ENCODE assay signal across 25 mouse cellular contexts in the genomic region with DNA sequence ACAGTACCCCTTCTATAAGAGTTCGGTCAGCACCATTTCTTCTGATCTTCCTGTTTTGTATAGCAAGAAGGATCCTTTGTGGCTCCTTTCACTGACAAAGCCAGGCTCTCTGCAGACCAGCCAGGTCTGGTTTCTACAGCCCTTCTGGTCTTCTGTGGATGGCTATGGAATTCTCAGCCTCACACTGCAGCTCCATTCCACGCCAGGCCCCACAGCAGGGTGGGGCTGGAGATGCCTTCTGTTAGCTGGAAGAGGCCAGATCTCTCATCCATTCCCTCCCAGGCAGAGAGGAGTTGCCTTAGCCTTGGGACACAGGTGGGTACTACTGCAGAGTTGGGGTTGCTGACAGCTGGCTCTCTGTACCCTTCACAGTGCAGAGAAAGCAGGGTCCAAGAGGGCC.
DNase-seq lines count a peak whose midpoint lies in the region; TF ChIP-seq lines count a peak whose summit lies in the region.
"Had no signal": no experiment of that assay in that cellular context is flagged by ENCODE, and none has a peak within 500 bp of the region (broad histone marks: within the 10 kb centered on the region; RNA-seq: fewer than 3 reads in every experiment).

No protein-coding gene starts in this region.

- no peak overlapping the region for H3K9ac ChIP-seq in ES-E14 (ENCODE audit: insufficient read depth, low read depth, low read length, poor library complexity, severe bottlenecking)
- H3K9ac ChIP-seq: forebrain, embryonic 15.5 days; heart, embryonic 12.5 days; hindbrain, embryonic 15.5 days; kidney, embryonic 15.5 days; liver, embryonic 12.5 days; liver, postnatal 0 days; midbrain, embryonic 13.5 days had no signal

- in situ Hi-C loops in ES-E14 (cut with MboI; ENCODE audit: low sequenced_read_pairs in 2 of 2, unreplicated experiment in 2 of 2) = no loop called here

- H3K27ac ChIP-seq in ES-E14 (ENCODE audit: insufficient read depth, low read depth, low read length, poor library complexity, severe bottlenecking) = no peak overlapping the region
- H3K27ac ChIP-seq: forebrain, embryonic 15.5 days; heart, adult 2 months; hindbrain, embryonic 15.5 days; kidney, embryonic 15.5 days; liver, embryonic 12.5 days; midbrain, embryonic 13.5 days had no signal

- peak; percentile 40 for DNase-seq in ES-E14 (ENCODE audit: low read depth, low spot score)
- peak; percentile 88 for DNase-seq in brain, adult 2 months (ENCODE audit: low read depth, low spot score)
- DNase-seq in cerebellum, adult 8-10 months = peak; percentile 51
- peak; percentile 63 to 70 for DNase-seq in cerebellum, postnatal 36 days
- no peak for DNase-seq in left cerebral cortex, adult 9 months (ENCODE audit: low spot score in 2 of 2)
- DNase-seq in right cerebral cortex, adult 18-20 months = no peak
- DNase-seq in adrenal gland, postnatal 10 days = no peak
- no peak for DNase-seq in kidney, postnatal 14 days
- DNase-seq: adrenal gland, postnatal 25 days; heart, adult 2 months; heart, postnatal 4 days; kidney, adult 18-20 months; kidney, postnatal 4 days; liver, postnatal 0 days; lung, postnatal 36 days; retina, postnatal 1 day; right cerebral cortex, postnatal 25 days; thymus, postnatal 14 days had no signal

- H3K4me3 ChIP-seq in ES-E14 (ENCODE audit: insufficient read depth in 1 of 2, low read depth in 1 of 2, low read length in 2 of 2, poor library complexity in 1 of 2, severe bottlenecking in 1 of 2) = no peak overlapping the region
- H3K4me3 ChIP-seq: forebrain, embryonic 15.5 days; heart, adult 2 months; heart, embryonic 12.5 days; hindbrain, embryonic 15.5 days; kidney, embryonic 15.5 days; liver, embryonic 12.5 days; megakaryocyte, embryonic 14.5 days; midbrain, embryonic 13.5 days had no signal

- H3K4me1 ChIP-seq in ES-E14 (ENCODE audit: control insufficient read depth in 2 of 2, insufficient read depth in 2 of 2, low read length in 2 of 2, poor library complexity in 1 of 2) = 0 out of 4 replicates have a peak, but pooled peaks cover 0 to 2% of the 10 kb centered on the region in 2 experiments
- H3K4me1 ChIP-seq: forebrain, embryonic 15.5 days; hindbrain, embryonic 15.5 days; liver, embryonic 12.5 days; megakaryocyte, embryonic 14.5 days had no signal

- H3K36me3 ChIP-seq in ES-E14 (ENCODE audit: control insufficient read depth, insufficient read depth, low read length, poor library complexity, severe bottlenecking) = no peaks in the 10 kb centered on the region
- H3K36me3 ChIP-seq: forebrain, embryonic 15.5 days; heart, embryonic 12.5 days; hindbrain, embryonic 15.5 days; kidney, embryonic 15.5 days; liver, embryonic 12.5 days; midbrain, embryonic 13.5 days had no signal

- no peaks in the 10 kb centered on the region for H3K9me3 ChIP-seq in ES-E14 (ENCODE audit: control insufficient read depth, insufficient read depth, low read depth, low read length)
- H3K9me3 ChIP-seq: forebrain, embryonic 15.5 days; heart, embryonic 12.5 days; hindbrain, embryonic 15.5 days; kidney, embryonic 15.5 days; liver, embryonic 12.5 days; midbrain, embryonic 13.5 days had no signal

TF ChIP-seq in ES-E14, 5 proteins besides CTCF, POLR2A, EP300 and RAD21:
- no peak for TF ChIP-seq HCFC1 (IDR thresholded peaks at IDR 0.05; ENCODE audit: borderline replicate concordance, insufficient read depth, low read length)
- TF ChIP-seq ZNF384 (IDR thresholded peaks at IDR 0.05; ENCODE audit: low read depth, low read length) = no peak

Comparison
In these comparisons a context has a peak if more than half of its experiments do, and no peak if none do; other contexts are left out.
1. DNase-seq: peak in ES-E14 (single experiment), brain, adult 2 months (single experiment), cerebellum, adult 8-10 months (single experiment) and cerebellum, postnatal 36 days (2 of 2); none in left cerebral cortex, adult 9 months (0 of 2), right cerebral cortex, adult 18-20 months (single experiment), adrenal gland, postnatal 10 days (single experiment) and kidney, postnatal 14 days (single experiment).